Mouse (Mus musculus) left cerebral cortex, postnatal 10 days (tissue): ENCODE measurements around the gene Lzic. TPM values are rescaled to one million over a fixed set of nuclear protein-coding genes. Genes with fewer than 3 reads are reported as not detected.
"Not testable (repeated sequence)": the region's sequence is repeated elsewhere in the genome, so short reads cannot be mapped to it uniquely, and the experiment has no call there.

Source experiments
- DNase-seq, 2 experiments: peaks; one replicate each; pipeline ENCODE4 v3.0.0; 2021 to 2022; ENCODE audit warnings: low spot score in 2 of 2, mixed read lengths in 1 of 2; ENCODE audit errors: extremely low spot score in 1 of 2
- intact Hi-C: fragments of 180-260 bp; cut with DNase I; formaldehyde crosslinking; loops from one replicate; pipeline ENCODE4 v1.15.1; 2025
- total RNA-seq, 2 experiments: library from RNA; stranded (reverse); gene quantifications; 2 replicates each; pipeline ENCODE4 v1.2.3; 2021

Lzic gene
- 10 to 100 TPM; 36.1 to 37.6 TPM for total RNA-seq

GRCm38 (mm10) chr4:149485053-149485824, at the start of gene Lzic, which contains the start of gene Nmnat1:
Gene Lzic, plus strand, starts transcription at chr4:149485229.
Gene Nmnat1, minus strand, starts transcription at chr4:149485202.
- peak; percentile 92 to 97 for DNase-seq
- intact Hi-C loops, result loop anchor here (5.0 kb wide), 1 partner anchor 57 kb away; no protein-coding TSS in a partner anchor

GRCm38 (mm10) chr4:149440576-149440975, 44.5 kb upstream of the Lzic start:
- intact Hi-C loops, result no loop called here
- no peak for DNase-seq

- intact Hi-C loops, result no loop called here
- no peak for DNase-seq
These were observed 42.6 kb upstream of the Lzic start for GRCm38 (mm10) chr4:149442436-149442835.

- intact Hi-C loops, result no loop called here
- no peak for DNase-seq
These were observed 40.6 kb upstream of the Lzic start for GRCm38 (mm10) chr4:149444465-149444864.

GRCm38 (mm10) chr4:149444964-149445701, 39.9 kb upstream of the Lzic start:
- DNase-seq, result peak; percentile 84 to 94
- intact Hi-C loops, result no loop called here

GRCm38 (mm10) chr4:149445868-149446267, 39.2 kb upstream of the Lzic start:
- intact Hi-C loops, result no loop called here
- peak; percentile 38 to 85 for DNase-seq

GRCm38 (mm10) chr4:149446309-149446708, 38.7 kb upstream of the Lzic start:
- DNase-seq, result no peak
- intact Hi-C loops, result no loop called here

GRCm38 (mm10) chr4:149450636-149451035, 34.4 kb upstream of the Lzic start:
- intact Hi-C loops, result no loop called here
- DNase-seq, result no peak

GRCm38 (mm10) chr4:149453656-149454055, 31.4 kb upstream of the Lzic start:
- intact Hi-C loops, result no loop called here
- peak in 1 of 2 experiments; percentile 38 for DNase-seq

- DNase-seq, result peak in 1 of 2 experiments; percentile 39
These were observed 30.8 kb upstream of the Lzic start for GRCm38 (mm10) chr4:149454263-149454662.

GRCm38 (mm10) chr4:149454879-149455278, 30.1 kb upstream of the Lzic start, which contains the start of gene Rbp7:
Gene Rbp7, minus strand, starts transcription at chr4:149454978.
- intact Hi-C loops, result no loop called here
- no peak for DNase-seq

More at GRCm38 (mm10) chr4:149454263-149454662, 30.8 kb upstream of the Lzic start:
- intact Hi-C loops, result no loop called here

GRCm38 (mm10) chr4:149457163-149457562, 27.9 kb upstream of the Lzic start:
- intact Hi-C loops, DNase-seq: not testable (repeated sequence)

GRCm38 (mm10) chr4:149457831-149458430, 27.1 kb upstream of the Lzic start:
- intact Hi-C loops, result no loop called here
- peak in 1 of 2 experiments; percentile 48 for DNase-seq

- intact Hi-C loops, result no loop called here
- DNase-seq, result no peak
These were observed 26.5 kb upstream of the Lzic start for GRCm38 (mm10) chr4:149458526-149458925.

- no peak for DNase-seq
- intact Hi-C loops, result no loop called here
These were observed 25.6 kb upstream of the Lzic start for GRCm38 (mm10) chr4:149459425-149459824.

- intact Hi-C loops, DNase-seq: not testable (repeated sequence)
These were observed 24.6 kb upstream of the Lzic start for GRCm38 (mm10) chr4:149460475-149460874.

GRCm38 (mm10) chr4:149461579-149462304, 23.3 kb upstream of the Lzic start:
- DNase-seq, result no peak
- intact Hi-C loops, result no loop called here

GRCm38 (mm10) chr4:149462305-149462971, 22.6 kb upstream of the Lzic start:
- intact Hi-C loops, result no loop called here
- DNase-seq, result no peak
